Mouse (Mus musculus) testis, adult 2 months (tissue): ENCODE data around the gene Pon2.

Experiments used
- CTCF ChIP-seq: fragments of 200-500 bp; IDR thresholded peaks from 2 replicates; pipeline ENCODE4 v1.5.1; 2012; ENCODE audit warnings: low read depth, mild to moderate bottlenecking, inconsistent platforms, low read length, moderate library complexity; ENCODE audit not compliant: control insufficient read depth, insufficient read depth, insufficient replicate concordance
- POLR2A ChIP-seq: fragments of 200-500 bp; IDR thresholded peaks from 2 replicates; pipeline ENCODE4 v1.6.1; 2012; ENCODE audit warnings: low read depth, mild to moderate bottlenecking, inconsistent platforms, low read length, moderate library complexity; ENCODE audit not compliant: control insufficient read depth

DNA sequence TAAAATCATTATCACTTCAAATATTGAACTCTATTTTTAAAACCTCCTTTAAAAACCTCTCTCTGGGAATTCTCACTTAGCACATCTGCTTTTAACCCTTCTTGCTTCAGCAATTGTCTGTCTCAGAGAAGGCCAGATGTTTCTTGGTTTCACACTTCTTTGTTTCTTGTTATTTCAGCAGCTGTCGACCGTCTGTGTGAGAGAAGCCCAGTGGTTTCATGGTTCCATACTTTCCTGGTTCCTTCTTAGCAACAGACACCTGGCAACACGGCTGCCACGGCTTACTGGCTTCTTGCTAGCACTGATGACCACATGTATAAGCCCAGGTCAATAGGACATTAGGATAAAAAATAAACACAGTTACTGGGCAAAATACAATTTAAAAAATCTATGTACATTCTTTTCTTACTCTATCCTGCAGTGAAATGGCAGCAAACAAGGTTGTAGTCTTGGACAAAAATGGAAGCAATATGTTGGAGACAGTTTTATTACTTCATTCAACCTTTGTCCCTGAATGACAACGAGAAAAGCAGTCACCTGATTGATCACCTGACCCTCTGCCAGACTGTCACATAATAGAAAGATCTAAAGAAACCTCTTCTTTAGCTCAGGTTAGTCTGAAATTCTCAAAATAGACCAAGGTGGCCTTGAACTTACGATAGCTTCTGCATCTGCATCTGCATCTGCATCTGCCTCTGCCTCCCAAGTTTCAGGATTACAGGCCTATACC lies 17.5 kb downstream of the Pon2 start:
- no peak for TF ChIP-seq POLR2A
- TF ChIP-seq CTCF, result no peak
